Mouse (Mus musculus) MEL (cell line): ENCODE measurements around the gene Slc25a47. TPM values are rescaled to one million over a fixed set of nuclear protein-coding genes. Genes with fewer than 3 reads are reported as not detected.
A peak's percentile ranks its signal among the peaks of the same experiment; 100 is the strongest.

ENCODE experiments used
- DNase-seq: peaks from one replicate; pipeline ENCODE4 v3.0.0; 2011; ENCODE audit warnings: low read depth, low spot score
- H3K27ac ChIP-seq: 2 replicates; pipeline ENCODE4 v1.5.1; 2012; ENCODE audit warnings: low read depth, mild to moderate bottlenecking, control low read depth, low read length, moderate library complexity; ENCODE audit not compliant: control insufficient read depth
- H3K27me3 ChIP-seq, 2 experiments: fragments of 150-350 bp in 1 of 2; sonication (generic) in 1 of 2; 2 replicates each; pipeline ENCODE4 v1.6.1; 2012; ENCODE audit warnings: low read length in 2 of 2, mild to moderate bottlenecking in 2 of 2, improper control_type of control experiment in 1 of 2, moderate library complexity in 1 of 2; ENCODE audit not compliant: insufficient read depth in 2 of 2, control insufficient read depth in 1 of 2
- H3K36me3 ChIP-seq, 2 experiments: 2 replicates each; pipeline ENCODE4 v1.6.1; 2012 to 2014; ENCODE audit warnings: low read length in 2 of 2, improper control_type of control experiment in 1 of 2, inconsistent platforms in 1 of 2, mild to moderate bottlenecking in 1 of 2; ENCODE audit not compliant: insufficient read depth in 2 of 2, control insufficient read depth in 1 of 2
- H3K4me1 ChIP-seq, 2 experiments: fragments of 150-350 bp in 1 of 2; sonication (generic) in 1 of 2; 2 replicates each; pipeline ENCODE4 v1.6.1; 2012; ENCODE audit warnings: low read length in 2 of 2, improper control_type of control experiment in 1 of 2, mild to moderate bottlenecking in 1 of 2; ENCODE audit not compliant: insufficient read depth in 2 of 2, control insufficient read depth in 1 of 2
- H3K4me3 ChIP-seq, 2 experiments: fragments of 150-350 bp in 1 of 2; sonication (generic) in 1 of 2; 2 replicates each; pipeline ENCODE4 v1.5.1; 2012; ENCODE audit warnings: low read depth in 2 of 2, low read length in 2 of 2, mild to moderate bottlenecking in 2 of 2, moderate library complexity in 2 of 2, control low read depth in 1 of 2, improper control_type of control experiment in 1 of 2; ENCODE audit not compliant: control insufficient read depth in 1 of 2, insufficient read depth in 1 of 2
- H3K79me2 ChIP-seq: 2 replicates; pipeline ENCODE4 v1.6.1; 2012; ENCODE audit warnings: mild to moderate bottlenecking, low read length, moderate library complexity; ENCODE audit not compliant: control insufficient read depth, poor library complexity, insufficient read depth
- H3K9ac ChIP-seq: 2 replicates; pipeline ENCODE4 v1.6.1; 2012; ENCODE audit warnings: low read depth, mild to moderate bottlenecking, control low read depth, low read length, moderate library complexity; ENCODE audit not compliant: control insufficient read depth, poor library complexity, severe bottlenecking
- H3K9me3 ChIP-seq: fragments of 150-350 bp; sonication (generic); replicated peaks from 2 replicates; pipeline ENCODE4 v1.6.1; 2012; ENCODE audit warnings: mild to moderate bottlenecking, low read length, improper control_type of control experiment, moderate library complexity; ENCODE audit not compliant: insufficient read depth
- BHLHE40 ChIP-seq: IDR thresholded peaks from 2 replicates; pipeline ENCODE4 v1.6.1; 2012; ENCODE audit warnings: low read depth, mild to moderate bottlenecking, inconsistent platforms, low read length, improper control_type of control experiment, borderline replicate concordance
- CHD1 ChIP-seq: IDR thresholded peaks from 2 replicates; pipeline ENCODE4 v1.6.1; 2012; ENCODE audit warnings: low read depth, mild to moderate bottlenecking, inconsistent platforms, low read length, improper control_type of control experiment
- CTCF ChIP-seq, 3 experiments: IDR thresholded peaks in 2 of 3; conservative IDR thresholded peaks in 1 of 3; 2 replicates each; pipeline ENCODE4 v1.5.1; 2011 to 2012; ENCODE audit warnings: low read length in 3 of 3, low read depth in 2 of 3, mild to moderate bottlenecking in 2 of 3, improper control_type of control experiment in 1 of 3, inconsistent platforms in 1 of 3, mixed read lengths in 1 of 3, moderate library complexity in 1 of 3; ENCODE audit not compliant: control insufficient read depth in 1 of 3, insufficient read depth in 1 of 3, poor library complexity in 1 of 3, severe bottlenecking in 1 of 3
- E2F4 ChIP-seq: IDR thresholded peaks from 2 replicates; pipeline ENCODE4 v1.6.1; 2011; ENCODE audit warnings: low read depth, low read length, improper control_type of control experiment, borderline replicate concordance
- ETS1 ChIP-seq: IDR thresholded peaks from 2 replicates; pipeline ENCODE4 v1.6.1; 2012; ENCODE audit warnings: low read depth, mild to moderate bottlenecking, inconsistent platforms, low read length, improper control_type of control experiment, moderate library complexity
- GABPA ChIP-seq: IDR thresholded peaks from 2 replicates; pipeline ENCODE4 v1.6.1; 2012; ENCODE audit warnings: low read depth, mild to moderate bottlenecking, inconsistent platforms, low read length, improper control_type of control experiment, moderate library complexity
- JUND ChIP-seq: IDR thresholded peaks from 2 replicates; pipeline ENCODE4 v1.6.1; 2011; ENCODE audit warnings: low read depth, mild to moderate bottlenecking, improper control_type of control experiment, low read length
- KAT2A ChIP-seq: conservative IDR thresholded peaks from 2 replicates; pipeline ENCODE4 v1.6.1; 2012; ENCODE audit warnings: low read depth, low read length, improper control_type of control experiment, inconsistent platforms
- MAFK ChIP-seq: IDR thresholded peaks from 2 replicates; pipeline ENCODE4 v1.6.1; 2011; ENCODE audit warnings: low read depth, mild to moderate bottlenecking, low read length, improper control_type of control experiment, borderline replicate concordance
- MXI1 ChIP-seq: IDR thresholded peaks from 2 replicates; pipeline ENCODE4 v1.6.1; 2011; ENCODE audit warnings: mild to moderate bottlenecking, low read depth, low read length, improper control_type of control experiment
- POLR2A ChIP-seq, 2 experiments: IDR thresholded peaks; 2 replicates each; pipeline ENCODE4 v1.6.1; 2011 to 2012; ENCODE audit warnings: low read length in 2 of 2, mild to moderate bottlenecking in 2 of 2, control low read depth in 1 of 2, improper control_type of control experiment in 1 of 2, low read depth in 1 of 2, moderate library complexity in 1 of 2; ENCODE audit not compliant: control insufficient read depth in 1 of 2, insufficient read depth in 1 of 2, poor library complexity in 1 of 2
- POLR2AphosphoS2 ChIP-seq: IDR thresholded peaks from 2 replicates; pipeline ENCODE4 v1.6.1; 2011; ENCODE audit warnings: low read length, improper control_type of control experiment
- POLR2AphosphoS5 ChIP-seq: IDR thresholded peaks from 2 replicates; pipeline ENCODE4 v1.6.1; 2012; ENCODE audit warnings: low read depth, borderline replicate concordance, mild to moderate bottlenecking, inconsistent platforms, low read length, moderate library complexity, mixed read lengths
- RCOR1 ChIP-seq: IDR thresholded peaks from 2 replicates; pipeline ENCODE4 v1.6.1; 2012; ENCODE audit warnings: low read depth, mild to moderate bottlenecking, inconsistent platforms, low read length, improper control_type of control experiment
- SIN3A ChIP-seq: IDR thresholded peaks from 2 replicates; pipeline ENCODE4 v1.6.1; 2012; ENCODE audit warnings: low read length, improper control_type of control experiment, inconsistent platforms
- TBP ChIP-seq: IDR thresholded peaks from 2 replicates; pipeline ENCODE4 v1.8.0; 2011; ENCODE audit warnings: low read depth, low read length, improper control_type of control experiment
- TCF12 ChIP-seq: IDR thresholded peaks from 2 replicates; pipeline ENCODE4 v1.6.1; 2014; ENCODE audit warnings: low read depth, mild to moderate bottlenecking, inconsistent platforms, low read length, improper control_type of control experiment, moderate library complexity
- UBTF ChIP-seq: IDR thresholded peaks from 2 replicates; pipeline ENCODE4 v1.6.1; 2012; ENCODE audit warnings: low read depth, mild to moderate bottlenecking, inconsistent platforms, low read length, improper control_type of control experiment, moderate library complexity, borderline replicate concordance; ENCODE audit not compliant: insufficient read depth
- USF2 ChIP-seq, 2 experiments: IDR thresholded peaks; 2 replicates each; pipeline ENCODE4 v1.6.1; 2011 to 2012; ENCODE audit warnings: improper control_type of control experiment in 2 of 2, low read length in 2 of 2, borderline replicate concordance in 1 of 2, inconsistent platforms in 1 of 2, low read depth in 1 of 2, mild to moderate bottlenecking in 1 of 2; ENCODE audit not compliant: insufficient read depth in 1 of 2
- ZC3H11A ChIP-seq: IDR thresholded peaks from 2 replicates; pipeline ENCODE4 v1.6.1; 2012; ENCODE audit warnings: low read depth, mild to moderate bottlenecking, inconsistent platforms, low read length, improper control_type of control experiment
- ZKSCAN1 ChIP-seq: IDR thresholded peaks from 2 replicates; pipeline ENCODE4 v1.6.1; 2012; ENCODE audit warnings: low read depth, mild to moderate bottlenecking, inconsistent platforms, low read length, improper control_type of control experiment, moderate library complexity
- polyA plus RNA-seq, 2 experiments: library from polyadenylated mRNA; stranded (reverse) in 1 of 2; unstranded in 1 of 2; fragments of >175 nt in 1 of 2; fragments of >200 nt in 1 of 2; gene quantifications; 2 replicates each; pipeline versions ENCODE4 v1.2.1 to v1.2.4; 2012; ENCODE audit warnings: low replicate concordance in 2 of 2, low read depth in 1 of 2; ENCODE audit not compliant: insufficient read length in 2 of 2, insufficient read depth in 1 of 2, missing spikeins in 1 of 2
- total RNA-seq: library from RNA; depleted of rRNA; stranded (reverse); fragments of 300-350 nt; gene quantifications from 2 replicates; pipeline ENCODE4 v1.2.3, GENCODE M21; 2012

The Slc25a47 gene
- total and polyA plus RNA-seq, 3 experiments, result 15.6 to 17.9 TPM; not detected in 1

DNA sequence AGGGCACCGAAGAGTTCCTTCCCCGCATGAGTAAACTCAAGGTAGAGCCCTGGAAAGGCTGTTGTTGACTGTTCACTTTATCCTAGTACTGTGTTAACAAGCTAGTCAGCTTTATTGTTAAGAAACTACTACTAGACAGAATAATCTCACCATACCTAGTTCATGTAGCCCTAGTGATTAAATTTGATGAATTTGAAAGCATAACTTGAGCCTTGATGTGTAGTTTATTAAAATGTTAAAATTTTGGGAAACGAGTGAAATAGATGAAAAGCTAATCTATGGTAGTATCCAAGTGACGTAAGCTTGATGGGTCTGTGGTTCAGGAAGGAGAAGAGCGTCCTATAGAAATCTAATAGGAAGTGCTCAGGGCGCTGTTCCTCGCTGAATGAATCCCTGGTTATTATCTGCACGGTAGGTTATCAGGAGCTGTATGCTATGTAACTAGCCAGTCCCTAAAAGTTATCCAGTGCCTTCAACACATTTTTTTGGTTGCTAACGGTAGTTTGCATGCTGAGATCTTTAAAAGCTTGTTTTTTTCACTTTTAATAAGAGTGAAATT lies 40.8 kb upstream of the Slc25a47 start (continued):
- TF ChIP-seq MAFK (no peak), SIN3A (peak; percentile 93), POLR2AphosphoS2 (no peak), ZKSCAN1 (no peak), GABPA (no peak), BHLHE40 (0 out of 2 replicates have a peak, but pooled peaks have one; percentile 17)

DNA sequence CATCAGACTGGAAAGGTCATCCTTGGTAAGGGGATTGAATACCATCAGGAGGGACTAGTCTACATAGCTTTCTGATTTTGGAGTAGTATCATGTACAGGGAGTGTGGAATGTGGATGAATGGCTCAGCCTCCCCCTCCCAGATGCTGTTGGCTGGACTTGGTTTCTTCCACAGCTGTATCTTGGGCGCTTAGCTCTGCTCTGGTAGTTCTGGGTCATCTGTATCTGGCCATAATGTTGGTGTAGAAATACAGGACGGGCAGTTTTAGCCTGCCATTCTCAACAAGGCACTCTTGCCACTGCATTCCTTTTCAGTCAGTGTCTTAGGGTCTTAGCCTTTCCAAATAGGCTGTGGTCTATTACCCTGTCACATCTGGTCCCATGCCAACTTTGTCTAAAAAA lies 34.2 kb upstream of the Slc25a47 start:
- Histone ChIP-seq H3K4me1 (peaks cover 7 to 18% of the 10 kb centered on the region in 2 experiments), H3K27me3 (no peaks in the 10 kb centered on the region), H3K36me3 (peaks cover 22 to 48% of the 10 kb centered on the region in 2 experiments), H3K79me2 (peaks cover 94% of the 10 kb centered on the region), H3K4me3 (no peak overlapping the region), H3K27ac (no peak overlapping the region), H3K9ac (no peak overlapping the region), H3K9me3 (no peaks in the 10 kb centered on the region)
- TF ChIP-seq TBP (no peak), JUND (no peak), KAT2A (no peak), ETS1 (no peak), TCF12 (no peak), ZC3H11A (no peak), E2F4 (no peak), POLR2A (IDR thresholded peaks at IDR 0.05; ENCODE audit: control insufficient read depth in 1 of 2, insufficient read depth in 1 of 2, low read depth in 1 of 2, low read length in 2 of 2, poor library complexity in 1 of 2) (no peak), USF2 (IDR thresholded peaks at IDR 0.05; ENCODE audit: borderline replicate concordance in 1 of 2, insufficient read depth in 1 of 2, low read depth in 1 of 2, low read length in 2 of 2) (no peak), MXI1 (no peak), BHLHE40 (no peak), CHD1 (no peak), POLR2AphosphoS5 (no peak), SIN3A (no peak), RCOR1 (no peak), CTCF (IDR thresholded peaks at IDR 0.05 in 2 of 3, conservative IDR thresholded peaks at IDR 0.05 in 1 of 3; ENCODE audit: control insufficient read depth in 1 of 3, insufficient read depth in 1 of 3, low read depth in 2 of 3, low read length in 3 of 3, poor library complexity in 1 of 3, severe bottlenecking in 1 of 3) (no peak), UBTF (no peak), POLR2AphosphoS2 (no peak)
- DNase-seq, result no peak
